Mouse (Mus musculus): ENCODE measurements around the gene Serpinh1.

The Serpinh1 gene

GRCm38 (mm10) chr7:99323321-99323700 lies 29.7 kb downstream of the Serpinh1 start:
- DNase-seq: no peak

- DNase-seq: no peak
Measured at GRCm38 (mm10) chr7:99322691-99323320, 30.2 kb downstream of the Serpinh1 start.

GRCm38 (mm10) chr7:99320524-99320923 lies 32.5 kb downstream of the Serpinh1 start:
- no peak for DNase-seq

- no peak for DNase-seq
Measured at GRCm38 (mm10) chr7:99317475-99317874, 35.6 kb downstream of the Serpinh1 start.

GRCm38 (mm10) chr7:99316207-99316606 lies 36.8 kb downstream of the Serpinh1 start:
- DNase-seq: no peak

GRCm38 (mm10) chr7:99314565-99314964 lies 38.5 kb downstream of the Serpinh1 start:
- DNase-seq: no peak

GRCm38 (mm10) chr7:99313253-99313652 lies 39.8 kb downstream of the Serpinh1 start:
- DNase-seq: no peak

- DNase-seq: no peak
Measured at GRCm38 (mm10) chr7:99312671-99313143, 40.3 kb downstream of the Serpinh1 start.

- no peak for DNase-seq
Measured at GRCm38 (mm10) chr7:99312058-99312457, 41.0 kb downstream of the Serpinh1 start.

- DNase-seq: no peak
Measured at GRCm38 (mm10) chr7:99311433-99311832, 41.6 kb downstream of the Serpinh1 start.

- DNase-seq: no peak
Measured at GRCm38 (mm10) chr7:99306640-99307039, 46.4 kb downstream of the Serpinh1 start.

GRCm38 (mm10) chr7:99305688-99306087 lies 47.4 kb downstream of the Serpinh1 start:
- DNase-seq: no peak

- DNase-seq: peak; percentile 85
Measured at GRCm38 (mm10) chr7:99304949-99305372, 48.1 kb downstream of the Serpinh1 start.

- DNase-seq: peak; percentile 18
Measured at GRCm38 (mm10) chr7:99304029-99304428, 49.0 kb downstream of the Serpinh1 start.

- DNase-seq: no peak
Measured at GRCm38 (mm10) chr7:99300650-99301175, 52.3 kb downstream of the Serpinh1 start.
